Mouse (Mus musculus): ENCODE data around the gene Gm20388. TPM values are rescaled to one million over a fixed set of nuclear protein-coding genes. Genes with fewer than 3 reads are reported as not detected.

Gene Gm20388
- total and polyA plus RNA-seq, 3 experiments: 0.02 to 0.05 TPM; not detected in 1

- peaks cover 63% of the 10 kb centered on the region for H3K27me3 ChIP-seq (ENCODE audit: insufficient read depth, low read length)
- H3K4me3 ChIP-seq (ENCODE audit: low read depth, low read length): no peak overlapping the region
- ATAC-seq (ENCODE audit: extremely low read depth, insufficient number of reproducible peaks, low FRiP score, poor library complexity, severe bottlenecking) (no peak), DNase-seq (ENCODE audit: low spot score) (no peak)
- TF ChIP-seq CTCF (IDR thresholded peaks at IDR 0.05; ENCODE audit: low read depth, low read length) (no peak), GATA2 (IDR thresholded peaks at IDR 0.05; ENCODE audit: borderline replicate concordance, low read depth, low read length) (no peak), GATA1 (IDR thresholded peaks at IDR 0.05; ENCODE audit: borderline replicate concordance, low read length) (no peak), TAL1 (conservative IDR thresholded peaks at IDR 0.05; ENCODE audit: low read depth, low read length) (no peak), POLR2AphosphoS5 (IDR thresholded peaks at IDR 0.05; ENCODE audit: insufficient replicate concordance, low read depth, low read length) (no peak)
- peaks cover 2% of the 10 kb centered on the region; the same call in 1 of the 2 replicates for H3K4me1 ChIP-seq (ENCODE audit: insufficient read depth, low read depth, low read length)
- peaks cover 18% of the 10 kb centered on the region for H3K36me3 ChIP-seq (replicated peaks)
- H3K9me3 ChIP-seq (replicated peaks): no peaks in the 10 kb centered on the region
Observed at GRCm38 (mm10) chr8:122593240-122593639, 2682.6 kb downstream of the Gm20388 start.

DNA sequence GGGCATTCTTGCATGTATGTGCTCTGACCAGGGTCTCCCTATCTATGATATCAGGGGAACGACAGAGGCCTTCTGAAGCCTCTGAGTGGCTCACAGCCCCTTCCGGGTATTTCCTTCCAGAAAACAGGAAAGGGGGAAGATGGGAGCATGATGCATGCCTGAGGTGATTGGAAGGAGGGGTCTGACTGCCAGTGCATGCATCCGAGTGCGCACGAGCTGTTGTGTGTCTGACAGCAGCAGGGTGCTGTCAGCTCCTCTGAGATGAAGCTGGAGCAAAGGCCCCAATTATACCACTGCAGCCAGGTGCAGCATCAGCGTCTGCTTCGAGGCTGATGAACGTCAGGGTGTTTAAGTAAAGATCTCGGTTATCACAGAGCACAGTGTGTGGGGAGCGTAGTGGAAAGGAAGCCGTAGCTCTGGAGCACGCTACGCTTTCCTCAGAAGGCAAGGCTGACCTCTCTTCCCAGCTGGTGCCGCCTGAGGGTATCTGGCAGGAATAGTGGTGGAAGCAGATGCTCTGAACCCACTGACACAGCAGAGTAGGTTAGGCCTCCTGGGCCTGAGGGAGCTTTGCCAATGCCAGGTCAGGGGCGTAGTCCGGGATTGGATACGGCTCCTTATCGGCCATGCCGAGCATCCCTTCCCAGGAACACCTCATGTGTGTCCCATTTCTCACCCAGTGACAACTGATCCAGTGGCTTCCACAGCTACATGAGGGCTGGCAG is 2683.3 kb downstream of the Gm20388 start:
- no peak for ATAC-seq (ENCODE audit: extremely low read depth, insufficient number of reproducible peaks, low FRiP score, poor library complexity, severe bottlenecking)
- peaks cover 66% of the 10 kb centered on the region for H3K27me3 ChIP-seq (ENCODE audit: insufficient read depth, low read length)
- H3K36me3 ChIP-seq (replicated peaks): peaks cover 23% of the 10 kb centered on the region
- TF ChIP-seq POLR2AphosphoS5 (IDR thresholded peaks at IDR 0.05; ENCODE audit: insufficient replicate concordance, low read depth, low read length) (no peak), CTCF (IDR thresholded peaks at IDR 0.05; ENCODE audit: low read depth, low read length) (no peak), TAL1 (conservative IDR thresholded peaks at IDR 0.05; ENCODE audit: low read depth, low read length) (no peak), GATA2 (IDR thresholded peaks at IDR 0.05; ENCODE audit: borderline replicate concordance, low read depth, low read length) (no peak), GATA1 (IDR thresholded peaks at IDR 0.05; ENCODE audit: borderline replicate concordance, low read length) (no peak)
- H3K9me3 ChIP-seq (replicated peaks): no peaks in the 10 kb centered on the region
- H3K4me3 ChIP-seq (ENCODE audit: low read depth, low read length): no peak overlapping the region
- H3K4me1 ChIP-seq (ENCODE audit: insufficient read depth, low read depth, low read length): peaks cover 2% of the 10 kb centered on the region; the same call in 1 of the 2 replicates
- no peak for DNase-seq (ENCODE audit: low spot score)

- no peak overlapping the region for H3K4me3 ChIP-seq (ENCODE audit: low read depth, low read length)
- no peaks in the 10 kb centered on the region for H3K9me3 ChIP-seq (replicated peaks)
- ATAC-seq (ENCODE audit: extremely low read depth, insufficient number of reproducible peaks, low FRiP score, poor library complexity, severe bottlenecking) (no peak), DNase-seq (ENCODE audit: low spot score) (no peak)
- H3K27me3 ChIP-seq (ENCODE audit: insufficient read depth, low read length): peaks cover 63% of the 10 kb centered on the region
- H3K36me3 ChIP-seq (replicated peaks): peaks cover 30% of the 10 kb centered on the region
- peaks cover 2% of the 10 kb centered on the region; the same call in 1 of the 2 replicates for H3K4me1 ChIP-seq (ENCODE audit: insufficient read depth, low read depth, low read length)
- TF ChIP-seq GATA2 (IDR thresholded peaks at IDR 0.05; ENCODE audit: borderline replicate concordance, low read depth, low read length): no peak
- no peak for TF ChIP-seq TAL1 (conservative IDR thresholded peaks at IDR 0.05; ENCODE audit: low read depth, low read length)
- no peak for TF ChIP-seq POLR2AphosphoS5 (IDR thresholded peaks at IDR 0.05; ENCODE audit: insufficient replicate concordance, low read depth, low read length)
- no peak for TF ChIP-seq CTCF (IDR thresholded peaks at IDR 0.05; ENCODE audit: low read depth, low read length)
- TF ChIP-seq GATA1 (IDR thresholded peaks at IDR 0.05; ENCODE audit: borderline replicate concordance, low read length): no peak
Observed at GRCm38 (mm10) chr8:122596031-122596430, 2685.4 kb downstream of the Gm20388 start.

DNA sequence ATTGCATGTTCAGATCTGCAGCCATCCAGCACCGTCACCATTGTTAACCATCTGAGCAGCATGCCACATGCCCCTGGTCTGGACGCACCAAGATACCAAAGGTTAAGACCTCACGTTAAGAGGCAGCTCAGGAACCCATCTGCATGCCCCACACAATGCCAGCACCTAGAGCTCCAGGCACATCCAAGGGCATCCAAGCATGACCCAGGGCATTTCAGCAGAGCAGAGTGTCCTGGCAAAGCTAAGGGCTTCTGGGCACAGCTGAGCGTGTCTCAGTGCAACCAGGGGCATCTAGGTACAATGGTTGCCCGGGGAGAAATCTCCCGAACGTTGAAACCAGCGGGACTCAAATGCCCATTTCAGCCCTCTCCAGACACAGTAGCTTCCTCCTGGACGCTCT is 2690.0 kb downstream of the Gm20388 start:
- Histone ChIP-seq H3K9me3 (replicated peaks) (no peaks in the 10 kb centered on the region), H3K27me3 (ENCODE audit: insufficient read depth, low read length) (peaks cover 53% of the 10 kb centered on the region), H3K4me1 (ENCODE audit: insufficient read depth, low read depth, low read length) (peaks cover 6% of the 10 kb centered on the region), H3K4me3 (ENCODE audit: low read depth, low read length) (no peak overlapping the region), H3K36me3 (replicated peaks) (peaks cover 24% of the 10 kb centered on the region)
- no peak for TF ChIP-seq TAL1 (conservative IDR thresholded peaks at IDR 0.05; ENCODE audit: low read depth, low read length)
- no peak for TF ChIP-seq GATA1 (IDR thresholded peaks at IDR 0.05; ENCODE audit: borderline replicate concordance, low read length)
- no peak for TF ChIP-seq GATA2 (IDR thresholded peaks at IDR 0.05; ENCODE audit: borderline replicate concordance, low read depth, low read length)
- no peak for TF ChIP-seq POLR2AphosphoS5 (IDR thresholded peaks at IDR 0.05; ENCODE audit: insufficient replicate concordance, low read depth, low read length)
- no peak for ATAC-seq (ENCODE audit: extremely low read depth, insufficient number of reproducible peaks, low FRiP score, poor library complexity, severe bottlenecking)
- DNase-seq (ENCODE audit: low spot score): no peak

DNA sequence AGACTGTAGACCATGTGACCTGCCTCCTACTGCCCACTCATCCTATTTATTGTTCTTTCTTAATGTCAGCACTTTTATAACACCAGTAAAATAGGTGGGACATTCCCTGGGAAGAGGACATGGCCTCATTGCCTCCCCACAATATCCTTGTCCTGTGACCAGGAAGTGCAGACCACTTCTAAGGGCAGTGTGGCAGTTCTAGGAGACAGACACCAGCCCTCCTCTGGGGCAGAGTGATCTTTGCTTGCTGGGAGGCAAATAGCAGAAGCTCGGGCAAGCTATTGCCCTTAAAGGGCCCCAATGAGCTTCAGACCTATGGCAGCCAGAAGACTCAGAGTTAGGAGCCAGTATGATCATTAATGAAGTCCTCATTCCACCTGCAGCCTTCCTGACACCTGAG is 2694.0 kb downstream of the Gm20388 start:
- peaks cover 6% of the 10 kb centered on the region for H3K4me1 ChIP-seq (ENCODE audit: insufficient read depth, low read depth, low read length)
- DNase-seq (ENCODE audit: low spot score) (no peak), ATAC-seq (ENCODE audit: extremely low read depth, insufficient number of reproducible peaks, low FRiP score, poor library complexity, severe bottlenecking) (no peak)
- TF ChIP-seq GATA2 (IDR thresholded peaks at IDR 0.05; ENCODE audit: borderline replicate concordance, low read depth, low read length): no peak
- peaks cover 14% of the 10 kb centered on the region for H3K36me3 ChIP-seq (replicated peaks)
- H3K9me3 ChIP-seq (replicated peaks): no peaks in the 10 kb centered on the region
- H3K4me3 ChIP-seq (ENCODE audit: low read depth, low read length): no peak overlapping the region
- peaks cover 48% of the 10 kb centered on the region for H3K27me3 ChIP-seq (ENCODE audit: insufficient read depth, low read length)

DNA sequence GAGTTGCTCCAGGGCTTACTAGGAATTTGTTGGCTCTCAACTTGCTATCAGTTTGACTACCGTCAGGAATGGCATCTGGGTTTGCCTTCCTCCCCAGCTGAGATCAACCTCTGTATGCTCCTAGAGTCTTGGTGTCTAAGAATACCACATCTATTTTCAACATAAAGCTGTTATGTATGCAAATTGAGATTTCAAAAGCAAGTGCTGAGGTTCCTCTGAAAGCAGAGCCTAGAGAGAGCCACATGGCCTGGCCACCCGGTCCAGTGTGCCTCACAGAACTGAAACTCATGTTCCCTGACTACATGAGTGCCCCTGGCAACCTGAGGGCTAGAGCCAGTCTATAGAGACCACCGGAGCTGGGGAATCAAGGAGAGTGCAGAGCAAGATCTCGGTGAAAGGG is 2694.7 kb downstream of the Gm20388 start:
- TF ChIP-seq GATA1 (IDR thresholded peaks at IDR 0.05; ENCODE audit: borderline replicate concordance, low read length) (no peak), POLR2AphosphoS5 (IDR thresholded peaks at IDR 0.05; ENCODE audit: insufficient replicate concordance, low read depth, low read length) (no peak), TAL1 (conservative IDR thresholded peaks at IDR 0.05; ENCODE audit: low read depth, low read length) (no peak), GATA2 (IDR thresholded peaks at IDR 0.05; ENCODE audit: borderline replicate concordance, low read depth, low read length) (no peak), CTCF (IDR thresholded peaks at IDR 0.05; ENCODE audit: low read depth, low read length) (no peak)
- H3K27me3 ChIP-seq (ENCODE audit: insufficient read depth, low read length): peaks cover 44% of the 10 kb centered on the region
- peaks cover 11% of the 10 kb centered on the region for H3K36me3 ChIP-seq (replicated peaks)
- DNase-seq (ENCODE audit: low spot score) (no peak), ATAC-seq (ENCODE audit: extremely low read depth, insufficient number of reproducible peaks, low FRiP score, poor library complexity, severe bottlenecking) (no peak)
- H3K9me3 ChIP-seq (replicated peaks): no peaks in the 10 kb centered on the region
- H3K4me1 ChIP-seq (ENCODE audit: insufficient read depth, low read depth, low read length): peaks cover 7% of the 10 kb centered on the region
- H3K4me3 ChIP-seq (ENCODE audit: low read depth, low read length): no peak overlapping the region

Measured in G1E (cell line).